Mouse (Mus musculus) kidney, adult 2 months (tissue): Measurements from ENCODE around the gene Tmem240.

Experiments used
- CTCF ChIP-seq: fragments of 200-500 bp; conservative IDR thresholded peaks from 2 replicates; pipeline ENCODE4 v1.5.1; 2011; ENCODE audit warnings: low read depth, mild to moderate bottlenecking, control low read depth, low read length, moderate library complexity, mixed read lengths; ENCODE audit not compliant: insufficient read depth, insufficient read length
- POLR2A ChIP-seq: fragments of 200-500 bp; IDR thresholded peaks from one replicate; pipeline ENCODE4 v1.6.1; 2011; ENCODE audit warnings: low read depth, low read length, control low read depth

DNA sequence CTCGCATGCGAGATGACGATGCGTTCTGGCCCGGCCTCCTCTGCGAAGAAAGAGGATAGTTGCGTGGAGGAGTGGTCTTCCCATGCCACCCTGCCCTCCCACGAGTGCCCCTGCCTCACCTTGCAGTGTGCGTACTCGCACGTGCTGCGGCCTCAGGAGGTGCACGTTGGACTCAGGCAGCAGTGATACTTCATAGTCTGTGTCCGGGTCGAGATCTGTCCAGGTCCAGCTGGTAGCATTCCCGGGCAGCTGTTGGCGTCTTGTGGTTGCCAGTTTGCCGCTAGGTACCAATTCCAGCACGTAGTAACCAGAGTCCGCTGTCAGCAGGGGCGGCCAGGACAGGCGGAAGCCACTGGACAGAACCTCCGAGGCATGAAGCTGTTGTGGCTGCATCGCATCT lies 36.0 kb downstream of the Tmem240 start:
- TF ChIP-seq POLR2A (no peak), CTCF (no peak)
